Mouse (Mus musculus) liver, postnatal 0 days (tissue): ENCODE measurements around the gene Rfesd.

Experiments
- CTCF ChIP-seq: sonication (generic); IDR thresholded peaks from 2 replicates; pipeline ENCODE4 v1.5.1; 2016; ENCODE audit warnings: antibody characterized with exemption, low read depth
- EP300 ChIP-seq: IDR thresholded peaks from 2 replicates; pipeline ENCODE4 v1.6.1; 2016; ENCODE audit warnings: antibody characterized with exemption, low read depth, mild to moderate bottlenecking

GRCm38 (mm10) chr13:76064363-76064945, 45.9 kb upstream of the Rfesd start:
- TF ChIP-seq CTCF (no peak), EP300 (no peak)
